Mouse (Mus musculus): ENCODE results near the gene Cd9.

DNA sequence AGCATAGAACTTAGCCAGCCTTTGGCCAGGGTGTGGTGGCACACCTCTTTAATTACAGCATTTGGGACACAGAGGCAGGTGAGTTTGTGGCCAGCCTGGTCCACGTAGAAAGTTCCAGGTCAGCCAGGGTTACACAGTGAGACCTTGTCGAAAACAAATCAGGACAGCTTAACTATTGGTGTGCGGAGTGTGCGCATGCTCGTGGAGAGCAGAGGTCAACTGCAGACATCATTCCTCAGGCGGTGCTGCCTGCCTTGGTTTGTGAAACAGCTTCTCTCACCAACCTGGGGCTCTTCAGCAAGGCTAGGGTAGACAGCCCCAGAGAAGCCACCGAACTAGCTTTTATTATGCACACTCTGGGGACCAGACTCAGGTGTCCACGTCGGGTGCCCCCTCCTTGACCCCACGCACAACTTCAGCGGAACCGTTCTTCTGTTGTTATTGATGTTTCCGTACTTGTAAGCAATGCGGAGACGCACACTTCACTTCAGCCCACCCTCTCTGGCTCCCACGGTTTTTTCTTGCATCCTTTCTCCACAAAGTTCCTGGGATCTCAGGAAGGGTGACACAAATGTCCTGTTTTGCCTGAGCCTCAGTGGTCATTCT lies 74.0 kb downstream of the Cd9 start:
- TF ChIP-seq CTCF (IDR thresholded peaks at IDR 0.05; ENCODE audit: low read depth) (no peak), EP300 (optimal IDR thresholded peaks at IDR 0.05) (no peak)

Data from stomach, postnatal 0 days (tissue).